Mouse (Mus musculus) spleen, postnatal 14 days (tissue): ENCODE data around the gene Mrgprx2.
"Not testable (repeated sequence)": the region's sequence is repeated elsewhere in the genome, so short reads cannot be mapped to it uniquely, and the experiment has no call there.

Experiments
- DNase-seq, 2 experiments: peaks; one replicate each; pipeline ENCODE4 v3.0.0; 2021 to 2022; ENCODE audit warnings: low spot score in 2 of 2

Mrgprx2 gene

GRCm38 (mm10) chr7:48499221-48499620 lies at the start of gene Mrgprx2:
Gene Mrgprx2 (minus strand): TSS chr7:48499321.
- no peak for DNase-seq

- DNase-seq = no peak
Observed at GRCm38 (mm10) chr7:48456242-48456641, 42.9 kb downstream of the Mrgprx2 start, which contains the start of gene Mrgprb1. Gene Mrgprb1 (minus strand): TSS chr7:48456342.

- DNase-seq = no peak
Observed at GRCm38 (mm10) chr7:48436581-48436980, 62.5 kb downstream of the Mrgprx2 start.

- not testable (repeated sequence) for DNase-seq
Observed at GRCm38 (mm10) chr7:48435936-48436335, 63.2 kb downstream of the Mrgprx2 start.
